Mouse (Mus musculus) forebrain, embryonic 15.5 days (tissue): ENCODE data around the gene Fads3. TPM values are rescaled to one million over a fixed set of nuclear protein-coding genes. Genes with fewer than 3 reads are reported as not detected.

Source experiments
- ATAC-seq: fragments of 200-750 bp; cut with Nextera tagmentation; replicated peaks from 2 replicates; pipeline ENCODE4 v1.8.0; 2017; ENCODE audit warnings: mild to moderate bottlenecking, moderate TSS enrichment, moderate library complexity
- H3K27ac ChIP-seq: fragments of 300-500 bp; sonication (generic); replicated peaks from 2 replicates; pipeline ENCODE4 v1.5.1; 2015; ENCODE audit warnings: mild to moderate bottlenecking, inconsistent platforms
- H3K27me3 ChIP-seq: fragments of 300-500 bp; sonication (generic); 2 replicates; pipeline ENCODE4 v1.6.1; 2015; ENCODE audit warnings: inconsistent platforms
- H3K36me3 ChIP-seq: fragments of 300-500 bp; sonication (generic); 2 replicates; pipeline ENCODE4 v1.6.1; 2015; ENCODE audit warnings: mild to moderate bottlenecking, inconsistent platforms
- H3K4me1 ChIP-seq: fragments of 300-500 bp; sonication (generic); 2 replicates; pipeline ENCODE4 v1.6.1; 2015; ENCODE audit warnings: inconsistent platforms
- H3K4me2 ChIP-seq: fragments of 300-500 bp; sonication (generic); replicated peaks from 2 replicates; pipeline ENCODE4 v1.6.1; 2015; ENCODE audit warnings: mild to moderate bottlenecking, inconsistent platforms
- H3K4me3 ChIP-seq: fragments of 300-500 bp; sonication (generic); 2 replicates; pipeline ENCODE4 v1.5.1; 2015; ENCODE audit warnings: mild to moderate bottlenecking, inconsistent platforms
- H3K9ac ChIP-seq: fragments of 300-500 bp; sonication (generic); replicated peaks from 2 replicates; pipeline ENCODE4 v1.6.1; 2015; ENCODE audit warnings: mild to moderate bottlenecking, inconsistent platforms
- H3K9me3 ChIP-seq: fragments of 300-500 bp; sonication (generic); 2 replicates; pipeline ENCODE4 v1.6.1; 2016; ENCODE audit warnings: inconsistent platforms
- WGBS: fragments of 180-500 bp; shearing (Covaris S2); methylation state at CpG from one replicate; pipeline ENCODE4 v1.1.7; 2015; ENCODE audit warnings: mixed read lengths; 5-methylcytosine and 5-hydroxymethylcytosine counted together
- polyA plus RNA-seq: library from polyadenylated mRNA; unstranded; fragments of >200 nt; fragmentation: Nextera tagmentation; extraction: Ambion mirVana; gene quantifications from 2 replicates; pipeline ENCODE4 v1.2.1, GENCODE M21; 2015

Fads3 gene
- polyA plus RNA-seq, 1 experiment from 2014 or later = 15.3 TPM

DNA sequence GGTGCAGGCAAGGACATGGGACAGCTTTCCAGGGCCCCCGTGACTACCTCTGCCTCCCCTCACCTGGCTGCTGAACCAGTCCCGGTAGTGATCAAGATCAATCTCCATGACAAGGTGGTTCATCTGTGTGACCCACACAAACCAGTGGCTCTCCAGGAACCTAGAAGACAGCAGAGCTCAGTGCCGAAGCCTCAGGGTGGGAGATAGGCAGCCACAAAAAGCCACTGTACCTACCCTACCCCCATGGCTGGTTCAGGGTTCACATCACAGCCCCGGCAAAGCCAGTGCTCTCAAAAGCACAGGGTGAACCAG is 24.8 kb downstream of the Fads3 start:
- H3K27ac ChIP-seq = no peak overlapping the region
- H3K4me1 ChIP-seq = peaks cover 15% of the 10 kb centered on the region

DNA sequence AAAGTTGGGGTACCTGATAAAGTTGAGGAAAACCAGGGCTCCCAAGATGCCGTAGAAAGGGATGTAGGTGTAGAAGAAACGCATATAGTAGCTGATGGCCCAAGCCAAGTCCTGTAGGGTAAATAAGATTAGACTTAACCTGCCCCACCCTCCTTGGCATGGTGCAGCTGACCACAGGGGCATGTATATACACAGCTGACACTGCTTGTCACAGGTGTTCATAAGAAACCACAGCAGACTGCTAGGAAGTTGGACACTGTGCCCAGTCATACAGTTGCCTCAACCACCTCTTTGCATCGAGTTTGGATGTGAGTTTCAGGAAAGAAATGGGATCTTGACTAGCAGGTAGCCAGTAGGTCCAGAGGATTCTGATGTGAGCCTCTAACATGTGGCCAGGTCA is 25.1 kb downstream of the Fads3 start:
- Histone ChIP-seq H3K9ac (no peak overlapping the region), H3K27me3 (no peaks in the 10 kb centered on the region), H3K36me3 (peaks cover 95% of the 10 kb centered on the region), H3K4me2 (no peak overlapping the region), H3K4me1 (peaks cover 19% of the 10 kb centered on the region), H3K9me3 (no peaks in the 10 kb centered on the region), H3K27ac (no peak overlapping the region), H3K4me3 (no peak overlapping the region)
- WGBS = 99% methylated on average over 3 of the region's 3 CpGs
- ATAC-seq = no peak

More for the DNA sequence above, 24.8 kb downstream of the Fads3 start:
- no peak for ATAC-seq
- Histone ChIP-seq H3K4me2 (no peak overlapping the region), H3K9me3 (no peaks in the 10 kb centered on the region), H3K27me3 (no peaks in the 10 kb centered on the region), H3K36me3 (peaks cover 94% of the 10 kb centered on the region), H3K4me3 (no peak overlapping the region), H3K9ac (no peak overlapping the region)
- WGBS = 91% methylated on average over 4 of the region's 4 CpGs

DNA sequence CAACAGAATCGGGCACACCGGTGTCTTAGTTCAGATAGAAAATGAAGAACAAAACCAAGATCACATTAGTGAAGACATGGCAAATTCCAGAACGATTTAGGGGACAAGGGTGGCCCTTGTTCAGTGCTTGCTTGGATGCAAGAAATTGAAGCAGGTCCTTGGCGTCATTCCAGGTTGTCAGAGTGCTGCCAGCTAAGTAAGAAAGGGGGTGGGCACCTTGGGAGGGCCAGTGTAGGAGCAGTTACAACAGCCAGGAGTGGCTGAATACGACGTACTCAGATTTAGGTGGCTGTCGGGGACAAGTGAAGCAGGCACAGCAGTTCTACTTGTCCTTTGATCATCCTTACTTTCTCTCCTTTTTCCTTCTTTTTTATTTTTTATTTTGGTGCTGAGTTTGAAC is 26.3 kb downstream of the Fads3 start:
- ATAC-seq = peak; percentile 30
- Histone ChIP-seq H3K9ac (no peak overlapping the region), H3K4me2 (no peak overlapping the region), H3K4me3 (no peak overlapping the region), H3K27ac (no peak overlapping the region), H3K36me3 (peaks cover 92% of the 10 kb centered on the region), H3K4me1 (peaks cover 25% of the 10 kb centered on the region), H3K27me3 (no peaks in the 10 kb centered on the region), H3K9me3 (no peaks in the 10 kb centered on the region)
- WGBS = 28% methylated on average over 7 of the region's 7 CpGs

DNA sequence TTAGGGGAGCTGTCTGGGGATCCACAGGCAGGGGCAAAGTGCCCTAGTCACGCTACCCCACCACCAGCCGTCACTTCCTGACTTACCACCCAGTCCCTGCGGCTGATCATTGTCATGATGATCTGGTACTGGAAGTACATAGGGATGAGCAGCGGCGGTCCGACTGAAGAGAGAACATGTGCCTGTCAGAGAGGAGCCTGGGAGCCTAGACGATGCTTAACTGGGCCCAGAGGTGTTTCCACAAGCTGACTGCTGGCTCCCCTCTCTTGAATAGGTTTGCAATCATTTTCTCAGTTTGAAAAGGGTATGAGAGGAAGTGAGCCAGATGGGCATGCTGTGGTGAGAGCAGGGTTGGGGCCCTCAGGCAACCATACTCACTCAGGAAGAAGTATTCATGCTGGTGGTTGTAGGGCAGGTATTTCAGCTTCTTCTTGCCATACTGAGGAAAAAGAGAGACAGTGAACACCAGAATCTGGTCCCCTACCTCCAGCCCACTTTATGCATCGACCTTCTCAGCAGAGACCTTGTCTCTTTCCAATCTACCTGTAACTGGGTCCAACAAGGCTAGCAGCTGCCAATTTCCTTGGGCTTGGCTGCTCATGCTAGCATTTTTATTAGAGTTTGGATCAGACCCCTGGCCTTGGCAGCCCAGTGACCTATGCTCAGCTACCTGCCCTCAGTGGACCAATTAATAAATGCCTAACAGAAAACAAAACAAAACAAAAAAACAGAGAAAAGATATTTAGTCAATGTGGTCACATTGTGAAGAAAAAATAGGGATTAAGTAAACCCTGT is 29.0 kb downstream of the Fads3 start:
- Histone ChIP-seq H3K9me3 (no peaks in the 10 kb centered on the region), H3K4me1 (peaks cover 25% of the 10 kb centered on the region), H3K36me3 (peaks cover 94% of the 10 kb centered on the region), H3K27ac (peak overlapping the region; percentile 84), H3K9ac (no peak overlapping the region), H3K4me2 (no peak overlapping the region), H3K27me3 (no peaks in the 10 kb centered on the region), H3K4me3 (no peak overlapping the region)
- WGBS = 86% methylated on average over 8 of the region's 8 CpGs
- no peak for ATAC-seq

DNA sequence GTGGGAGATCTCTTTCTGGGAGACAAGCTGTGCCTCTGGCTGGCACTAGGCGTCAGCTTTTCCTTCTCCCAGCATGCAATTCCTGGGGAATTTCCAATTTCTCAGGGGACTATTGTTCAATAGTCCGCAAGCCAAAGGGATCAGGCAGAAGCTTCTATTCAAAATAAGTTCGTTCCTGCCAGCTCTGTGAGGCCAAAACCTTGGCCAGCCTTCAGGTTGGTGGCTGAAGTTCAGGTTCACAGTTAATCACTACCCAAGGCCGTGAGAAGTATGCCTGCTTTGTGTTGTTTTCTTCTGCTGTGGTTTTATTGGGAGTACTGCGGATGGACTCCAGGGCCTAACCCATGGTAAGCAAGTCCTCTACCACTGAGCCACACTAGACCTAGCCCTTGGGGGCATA is 29.8 kb downstream of the Fads3 start:
- H3K36me3 ChIP-seq = peaks cover 94% of the 10 kb centered on the region
- H3K4me1 ChIP-seq = peaks cover 25% of the 10 kb centered on the region
- no peak overlapping the region for H3K4me3 ChIP-seq
- no peak overlapping the region for H3K9ac ChIP-seq
- peak; percentile 62 for ATAC-seq
- no peak overlapping the region for H3K4me2 ChIP-seq
- H3K27ac ChIP-seq = peak overlapping the region; percentile 84
- H3K9me3 ChIP-seq = no peaks in the 10 kb centered on the region
- 34% methylated on average over 5 of the region's 5 CpGs for WGBS
- no peaks in the 10 kb centered on the region for H3K27me3 ChIP-seq

DNA sequence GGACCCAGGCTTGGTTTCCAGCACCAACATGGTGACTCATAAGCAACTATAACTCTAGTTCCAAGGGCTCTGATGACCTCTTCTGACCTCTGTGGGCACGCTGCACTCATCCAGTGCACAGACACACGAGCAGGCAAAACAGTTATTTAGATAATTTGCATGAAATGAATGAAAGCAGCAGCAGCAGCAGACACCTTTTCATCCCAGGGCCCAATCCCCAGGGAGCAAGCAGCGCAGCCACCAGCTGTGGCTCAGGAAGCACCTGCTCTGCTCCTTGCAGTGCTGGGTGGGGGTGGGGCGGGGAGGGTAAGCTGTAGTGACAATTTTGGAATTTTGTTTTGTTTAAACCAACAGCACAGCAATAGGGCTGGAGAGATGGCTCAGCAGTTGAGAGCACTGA is 30.5 kb downstream of the Fads3 start:
- no peak overlapping the region for H3K4me2 ChIP-seq
- 0 out of 2 replicates have a peak, but pooled peaks have one; percentile 20 for ATAC-seq

DNA sequence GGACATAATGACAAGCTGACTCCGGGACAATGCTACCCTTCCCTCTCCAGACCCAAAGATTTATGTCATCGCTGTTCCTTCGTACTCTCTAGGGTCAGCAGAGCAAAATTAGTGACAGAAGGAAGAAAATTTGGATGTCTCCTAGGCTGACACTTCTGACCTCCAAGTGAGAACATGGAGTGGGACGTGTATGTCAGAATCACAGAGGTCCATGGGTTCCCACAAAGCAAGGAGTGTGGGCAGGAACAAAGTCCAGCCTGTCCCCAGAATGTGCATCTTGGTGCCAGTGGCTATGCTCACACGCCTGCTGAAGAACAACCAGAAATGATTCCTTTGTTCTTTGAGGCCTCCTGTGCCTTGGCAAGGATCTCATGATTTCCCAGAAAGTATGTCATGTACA is 31.8 kb downstream of the Fads3 start:
- H3K9ac ChIP-seq = no peak overlapping the region
- H3K9me3 ChIP-seq = no peaks in the 10 kb centered on the region
- no peak overlapping the region for H3K4me3 ChIP-seq
- H3K27ac ChIP-seq = no peak overlapping the region
- ATAC-seq = no peak
- H3K36me3 ChIP-seq = peaks cover 95% of the 10 kb centered on the region
- no peak overlapping the region for H3K4me2 ChIP-seq
- H3K4me1 ChIP-seq = peaks cover 16% of the 10 kb centered on the region
- H3K27me3 ChIP-seq = no peaks in the 10 kb centered on the region
- WGBS = 93% methylated on average over 5 of the region's 5 CpGs

More for the DNA sequence above, 30.5 kb downstream of the Fads3 start:
- H3K4me3 ChIP-seq = no peak overlapping the region
- H3K27ac ChIP-seq = peak overlapping the region; percentile 84
- H3K9me3 ChIP-seq = no peaks in the 10 kb centered on the region
- no peaks in the 10 kb centered on the region for H3K27me3 ChIP-seq
- H3K4me1 ChIP-seq = peaks cover 25% of the 10 kb centered on the region
- peaks cover 94% of the 10 kb centered on the region for H3K36me3 ChIP-seq
- 61% methylated on average over 4 of the region's 4 CpGs for WGBS
- H3K9ac ChIP-seq = no peak overlapping the region

DNA sequence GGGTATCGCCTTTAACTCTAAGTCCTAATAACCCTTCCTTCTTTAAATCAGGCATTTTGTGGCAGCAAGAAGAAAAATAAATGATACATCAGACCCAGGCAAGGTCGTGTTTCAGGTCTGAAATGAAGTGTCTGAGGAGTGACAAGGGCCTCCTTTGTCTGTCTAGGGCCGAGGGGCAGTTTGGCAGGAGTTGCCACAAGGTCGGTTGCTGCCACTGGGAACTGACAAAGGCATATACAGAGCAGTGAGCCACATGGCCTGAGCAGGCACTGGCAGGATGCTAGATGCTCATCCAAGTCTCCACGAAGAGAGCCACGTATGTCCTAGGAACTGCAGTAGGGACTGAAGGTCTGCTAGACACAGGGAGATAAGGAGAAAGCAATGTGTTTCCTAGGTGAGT is 37.0 kb downstream of the Fads3 start:
- Histone ChIP-seq H3K4me3 (no peak overlapping the region), H3K36me3 (peaks cover 97% of the 10 kb centered on the region), H3K4me1 (no peaks in the 10 kb centered on the region), H3K27ac (no peak overlapping the region), H3K4me2 (no peak overlapping the region), H3K9ac (no peak overlapping the region), H3K27me3 (no peaks in the 10 kb centered on the region), H3K9me3 (no peaks in the 10 kb centered on the region)
- 84% methylated on average over 6 of the region's 6 CpGs for WGBS
- ATAC-seq = no peak

DNA sequence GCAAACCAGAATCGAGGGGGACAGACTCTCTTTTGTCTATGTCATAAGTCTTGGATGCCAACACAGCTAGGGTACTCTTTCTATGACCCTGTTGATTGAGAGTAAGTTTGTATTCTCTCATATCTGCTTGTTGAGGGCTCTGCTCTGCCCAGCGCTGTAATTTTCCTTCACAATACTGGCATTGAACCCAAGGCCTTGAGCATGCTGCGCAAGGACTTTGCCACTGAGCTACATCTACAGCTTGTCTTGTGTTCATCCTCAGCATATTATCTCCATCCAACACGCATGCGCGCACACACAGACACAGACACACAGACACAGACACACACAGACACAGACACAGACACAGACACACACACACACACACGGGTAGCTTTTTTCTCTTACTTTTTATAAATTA is 39.0 kb downstream of the Fads3 start:
- Histone ChIP-seq H3K36me3 (peaks cover 93% of the 10 kb centered on the region), H3K27me3 (no peaks in the 10 kb centered on the region)

DNA sequence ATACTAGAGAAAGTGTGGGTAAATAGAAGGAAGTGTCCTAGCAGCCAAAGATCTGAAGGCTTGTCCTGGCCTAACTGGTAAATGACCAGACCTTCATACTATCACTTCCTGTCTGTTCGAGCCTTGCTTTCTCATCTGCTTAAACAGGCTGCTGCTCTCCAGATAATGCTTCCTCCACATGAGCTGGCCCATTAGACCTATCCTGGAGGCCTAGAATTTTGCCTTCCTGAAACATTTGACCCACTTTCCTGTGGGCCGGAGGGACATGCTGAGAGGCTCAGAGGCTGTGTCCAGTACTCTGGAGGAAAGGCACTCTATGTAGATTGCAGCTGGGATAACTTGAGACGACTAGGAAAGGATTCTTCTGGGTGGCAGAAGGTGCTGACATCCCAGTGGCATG is 40.7 kb downstream of the Fads3 start:
- Histone ChIP-seq H3K9ac (no peak overlapping the region), H3K4me2 (no peak overlapping the region), H3K4me3 (no peak overlapping the region), H3K27me3 (no peaks in the 10 kb centered on the region), H3K36me3 (peaks cover 92% of the 10 kb centered on the region), H3K9me3 (no peaks in the 10 kb centered on the region), H3K4me1 (no peaks in the 10 kb centered on the region), H3K27ac (no peak overlapping the region)
- ATAC-seq = no peak
- 88% methylated on average over 3 of the region's 3 CpGs for WGBS

More for the DNA sequence above, 39.0 kb downstream of the Fads3 start:
- Histone ChIP-seq H3K9ac (no peak overlapping the region), H3K4me3 (no peak overlapping the region), H3K4me2 (no peak overlapping the region), H3K27ac (no peak overlapping the region), H3K4me1 (no peaks in the 10 kb centered on the region), H3K9me3 (no peaks in the 10 kb centered on the region)
- 98% methylated on average over 7 of the region's 7 CpGs for WGBS
- no peak for ATAC-seq

DNA sequence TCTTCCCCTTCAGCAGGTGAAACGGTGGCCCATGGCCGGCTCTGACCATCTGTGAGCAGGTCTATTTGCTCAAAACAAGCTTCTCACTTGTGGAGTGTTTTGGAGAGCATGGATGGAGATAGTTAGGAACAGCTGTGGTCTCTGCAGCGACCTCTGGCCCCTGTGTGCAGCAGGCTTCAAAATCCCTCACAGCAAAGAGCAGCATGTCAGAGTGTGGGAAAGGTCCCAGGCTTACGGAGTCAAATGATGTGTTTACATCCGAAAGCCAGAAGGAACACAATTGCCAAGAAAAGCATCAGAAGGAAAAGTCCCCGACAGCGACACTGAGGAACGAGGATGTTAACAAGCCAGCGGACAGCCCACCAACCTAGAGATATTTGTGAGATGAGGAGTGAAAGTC is 44.1 kb downstream of the Fads3 start:
- Histone ChIP-seq H3K27ac (no peak overlapping the region), H3K4me2 (no peak overlapping the region), H3K9me3 (no peaks in the 10 kb centered on the region), H3K27me3 (no peaks in the 10 kb centered on the region), H3K9ac (no peak overlapping the region), H3K4me3 (no peak overlapping the region), H3K4me1 (no peaks in the 10 kb centered on the region), H3K36me3 (peaks cover 93% of the 10 kb centered on the region)
- WGBS = 92% methylated on average over 9 of the region's 9 CpGs
- no peak for ATAC-seq

DNA sequence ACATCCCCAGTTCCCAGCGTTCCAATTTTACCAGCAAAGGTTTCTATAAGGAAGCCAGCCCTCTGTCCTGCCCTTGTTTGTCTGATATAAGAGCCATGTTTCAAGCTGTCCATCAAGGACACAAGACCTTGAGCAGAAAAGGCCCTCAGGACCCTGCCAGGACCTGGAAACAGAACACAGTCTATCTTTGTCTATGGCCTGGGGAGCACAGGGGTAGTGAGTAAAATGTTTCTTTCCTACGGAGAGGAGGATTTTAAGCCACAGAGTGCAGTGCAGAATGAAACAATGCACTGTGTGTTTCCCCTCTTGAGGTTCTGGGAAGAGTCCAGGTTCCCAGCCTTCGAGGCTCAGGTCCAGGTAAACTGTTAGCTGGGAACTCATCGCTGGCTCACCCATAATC is 45.6 kb downstream of the Fads3 start:
- peaks cover 89% of the 10 kb centered on the region for H3K36me3 ChIP-seq
- no peak overlapping the region for H3K27ac ChIP-seq
- WGBS = 79% methylated on average over 4 of the region's 4 CpGs

DNA sequence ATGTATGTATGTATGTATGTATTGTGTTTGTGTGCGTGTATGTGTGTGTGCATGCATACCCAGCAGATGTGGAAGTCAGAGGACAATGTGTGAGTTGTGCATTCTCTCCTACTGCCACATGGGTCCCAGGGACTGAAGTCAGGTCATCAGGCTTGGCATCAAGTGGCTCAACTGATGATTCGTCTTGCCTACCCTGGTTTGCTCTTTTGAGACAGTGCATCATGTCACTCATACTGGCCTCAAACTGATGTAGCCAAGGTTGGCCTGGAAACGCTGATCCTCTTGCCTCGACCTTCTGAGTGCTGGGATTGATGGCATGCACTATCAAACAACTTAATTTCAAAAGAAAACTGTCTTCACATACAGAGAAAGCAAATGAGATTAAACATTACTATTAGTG is 52.5 kb downstream of the Fads3 start:
- no peak overlapping the region for H3K4me3 ChIP-seq
- no peak overlapping the region for H3K4me2 ChIP-seq
- no peaks in the 10 kb centered on the region for H3K27me3 ChIP-seq
- peaks cover 36% of the 10 kb centered on the region for H3K36me3 ChIP-seq
- H3K9me3 ChIP-seq = no peaks in the 10 kb centered on the region
- peaks cover 47% of the 10 kb centered on the region for H3K4me1 ChIP-seq
- ATAC-seq = no peak
- WGBS = 88% methylated on average over 4 of the region's 4 CpGs
- H3K27ac ChIP-seq = no peak overlapping the region
- no peak overlapping the region for H3K9ac ChIP-seq

More for the DNA sequence above, 45.6 kb downstream of the Fads3 start:
- Histone ChIP-seq H3K9me3 (no peaks in the 10 kb centered on the region), H3K9ac (no peak overlapping the region), H3K27me3 (no peaks in the 10 kb centered on the region), H3K4me1 (no peaks in the 10 kb centered on the region), H3K4me2 (no peak overlapping the region), H3K4me3 (no peak overlapping the region)
- ATAC-seq = no peak
